Mouse (Mus musculus) gastrocnemius, adult 2 months (tissue): ENCODE data around the gene Nfib. TPM values are rescaled to one million over a fixed set of nuclear protein-coding genes. Genes with fewer than 3 reads are reported as not detected.

Experiments used
- DNase-seq: peaks from one replicate; pipeline ENCODE4 v3.0.0; 2022
- H3K27ac ChIP-seq: fragments of 200-600 bp; 2 replicates; pipeline ENCODE4 v1.8.1; 2022; ENCODE audit warnings: mild to moderate bottlenecking
- H3K4me3 ChIP-seq: fragments of 200-600 bp; 2 replicates; pipeline ENCODE4 v1.8.1; 2022; ENCODE audit warnings: mild to moderate bottlenecking, moderate library complexity
- CTCF ChIP-seq: fragments of 200-600 bp; IDR thresholded peaks from 2 replicates; pipeline ENCODE4 v1.8.1; 2022; ENCODE audit warnings: antibody characterized with exemption, mild to moderate bottlenecking, moderate library complexity
- intact Hi-C: fragments of 180-260 bp; cut with DNase I; formaldehyde crosslinking; loops from one replicate; pipeline ENCODE4 v1.15.1; 2025
- total RNA-seq, 2 experiments: library from RNA; stranded (reverse); gene quantifications; 2 replicates each; pipeline ENCODE4 v1.2.3; 2021

Nfib gene
- total RNA-seq, 2 experiments from 2014 or later: 67.9 to 93.6 TPM

GRCm38 (mm10) chr4:82394346-82394745 is 311.2 kb downstream of the Nfib start:
- no peak for TF ChIP-seq CTCF
- intact Hi-C loops: no loop called here
- DNase-seq: no peak
- H3K27ac ChIP-seq: 0 out of 2 replicates have a peak overlapping the region, but pooled peaks have one; percentile 31
- H3K4me3 ChIP-seq: no peak overlapping the region

GRCm38 (mm10) chr4:82393021-82393420 is 312.5 kb downstream of the Nfib start:
- peak; percentile 17 for DNase-seq
- intact Hi-C loops: no loop called here
- no peak for TF ChIP-seq CTCF
- H3K4me3 ChIP-seq: no peak overlapping the region
- peak overlapping the region; percentile 63 for H3K27ac ChIP-seq

GRCm38 (mm10) chr4:82392496-82392895 is 313.1 kb downstream of the Nfib start:
- intact Hi-C loops: no loop called here
- no peak for DNase-seq
- Histone ChIP-seq H3K4me3 (peak overlapping the region; percentile 15; the same call in 1 of the 2 replicates), H3K27ac (peak overlapping the region; percentile 63)
- no peak for TF ChIP-seq CTCF

GRCm38 (mm10) chr4:82391726-82392472 is 313.7 kb downstream of the Nfib start:
- DNase-seq: no peak
- peak overlapping the region; percentile 63 for H3K27ac ChIP-seq
- no peak overlapping the region; the same call in 1 of the 2 replicates for H3K4me3 ChIP-seq
- intact Hi-C loops: no loop called here
- no peak for TF ChIP-seq CTCF

- H3K27ac ChIP-seq: peak overlapping the region; percentile 63
- no peak for DNase-seq
These were observed 315.0 kb downstream of the Nfib start for GRCm38 (mm10) chr4:82390545-82390944.

GRCm38 (mm10) chr4:82389876-82390275 is 315.7 kb downstream of the Nfib start:
- intact Hi-C loops: no loop called here
- H3K27ac ChIP-seq: peak overlapping the region; percentile 38; the same call in 1 of the 2 replicates
- no peak overlapping the region for H3K4me3 ChIP-seq
- DNase-seq: no peak
- no peak for TF ChIP-seq CTCF

More at GRCm38 (mm10) chr4:82390545-82390944, 315.0 kb downstream of the Nfib start:
- intact Hi-C loops: no loop called here
- no peak for TF ChIP-seq CTCF
- H3K4me3 ChIP-seq: no peak overlapping the region

GRCm38 (mm10) chr4:82387620-82388019 is 317.9 kb downstream of the Nfib start:
- no peak for TF ChIP-seq CTCF
- Histone ChIP-seq H3K4me3 (no peak overlapping the region), H3K27ac (peak overlapping the region; percentile 78)
- peak; percentile 45 for DNase-seq
- intact Hi-C loops: no loop called here

- no peak for DNase-seq
- no peak overlapping the region for H3K4me3 ChIP-seq
- TF ChIP-seq CTCF: no peak
- intact Hi-C loops: no loop called here
- peak overlapping the region; percentile 78 for H3K27ac ChIP-seq
These were observed 319.1 kb downstream of the Nfib start for GRCm38 (mm10) chr4:82386222-82386993.

- intact Hi-C loops: no loop called here
- Histone ChIP-seq H3K27ac (peak overlapping the region; percentile 59; the same call in 1 of the 2 replicates), H3K4me3 (no peak overlapping the region)
- DNase-seq: no peak
- no peak for TF ChIP-seq CTCF
These were observed 319.9 kb downstream of the Nfib start for GRCm38 (mm10) chr4:82385638-82386037.

- Histone ChIP-seq H3K27ac (peak overlapping the region; percentile 59), H3K4me3 (no peak overlapping the region; the same call in 1 of the 2 replicates)
- no peak for DNase-seq
- intact Hi-C loops: no loop called here
- no peak for TF ChIP-seq CTCF
These were observed 321.4 kb downstream of the Nfib start for GRCm38 (mm10) chr4:82383991-82384731.

GRCm38 (mm10) chr4:82383346-82383745 is 322.2 kb downstream of the Nfib start:
- intact Hi-C loops: no loop called here
- peak overlapping the region; percentile 59; the same call in 1 of the 2 replicates for H3K27ac ChIP-seq
- no peak for TF ChIP-seq CTCF
- H3K4me3 ChIP-seq: no peak overlapping the region
- DNase-seq: no peak

- intact Hi-C loops: no loop called here
- no peak for TF ChIP-seq CTCF
- H3K27ac ChIP-seq: no peak overlapping the region
- DNase-seq: no peak
- H3K4me3 ChIP-seq: no peak overlapping the region
These were observed 323.8 kb downstream of the Nfib start for GRCm38 (mm10) chr4:82381786-82382185.

GRCm38 (mm10) chr4:82380578-82380977 is 325.0 kb downstream of the Nfib start:
- intact Hi-C loops: no loop called here

More at GRCm38 (mm10) chr4:82380578-82380977, 325.0 kb downstream of the Nfib start:
- no peak for TF ChIP-seq CTCF
- H3K4me3 ChIP-seq: no peak overlapping the region
- H3K27ac ChIP-seq: no peak overlapping the region
- DNase-seq: no peak
